Mouse (Mus musculus) liver, embryonic 14.5 days (tissue): Measurements from ENCODE around the gene Paxip1.

Experiments
- CTCF ChIP-seq: IDR thresholded peaks from 2 replicates; pipeline ENCODE4 v1.5.1; 2016; ENCODE audit warnings: antibody characterized with exemption, low read depth, control low read depth
- EP300 ChIP-seq: IDR thresholded peaks from 2 replicates; pipeline ENCODE4 v1.6.1; 2016; ENCODE audit warnings: antibody characterized with exemption, low read depth

GRCm38 (mm10) chr5:27702482-27702881, 89.0 kb downstream of the Paxip1 start:
- TF ChIP-seq CTCF (no peak), EP300 (no peak)
